Mouse (Mus musculus) CH12.LX (cell line): ENCODE measurements around the gene Chchd2. TPM values are rescaled to one million over a fixed set of nuclear protein-coding genes. Genes with fewer than 3 reads are reported as not detected.
"Not testable (repeated sequence)": the region's sequence is repeated elsewhere in the genome, so short reads cannot be mapped to it uniquely, and the experiment has no call there.

ENCODE experiments used
- DNase-seq: peaks from one replicate; pipeline ENCODE4 v3.0.0-alpha.2; 2013; ENCODE audit errors: extremely low read depth
- H3K27ac ChIP-seq: 2 replicates; pipeline ENCODE4 v1.5.1; 2012; ENCODE audit warnings: low read depth, mild to moderate bottlenecking, control low read depth, moderate library complexity; ENCODE audit not compliant: insufficient read depth
- H3K27me3 ChIP-seq: replicated peaks from 2 replicates; pipeline ENCODE3; 2012; ENCODE audit warnings: inconsistent platforms
- H3K36me3 ChIP-seq, 2 experiments: replicated peaks in 1 of 2; 2 replicates each; pipeline versions ENCODE3 to v1.6.1; 2012; ENCODE audit warnings: inconsistent platforms in 1 of 2, low read length in 1 of 2, mild to moderate bottlenecking in 1 of 2, mixed read lengths in 1 of 2, moderate library complexity in 1 of 2; ENCODE audit not compliant: control insufficient read depth in 1 of 2, insufficient read depth in 1 of 2
- H3K4me1 ChIP-seq, 2 experiments: 2 replicates each; pipeline ENCODE4 v1.6.1; 2012; ENCODE audit warnings: inconsistent platforms in 1 of 2, moderate library complexity in 1 of 2; ENCODE audit not compliant: insufficient read depth in 2 of 2, control insufficient read depth in 1 of 2
- H3K4me2 ChIP-seq: 2 replicates; pipeline ENCODE4 v1.6.1; 2012; ENCODE audit warnings: low read depth, mild to moderate bottlenecking, control low read depth; ENCODE audit not compliant: poor library complexity, insufficient read depth, severe bottlenecking
- H3K4me3 ChIP-seq, 3 experiments: fragments of 150-350 bp in 1 of 3; sonication (generic) in 1 of 3; replicated peaks in 1 of 3; 2 replicates each; pipeline versions ENCODE3 to v1.5.1; 2011 to 2012; ENCODE audit warnings: low read depth in 2 of 3, low read length in 2 of 3, mild to moderate bottlenecking in 2 of 3, moderate library complexity in 2 of 3, control low read depth in 1 of 3, improper control_type of control experiment in 1 of 3, inconsistent platforms in 1 of 3, mixed read lengths in 1 of 3; ENCODE audit not compliant: poor library complexity in 1 of 3
- H3K79me2 ChIP-seq: replicated peaks from 2 replicates; pipeline ENCODE4 v1.6.1; 2012; ENCODE audit warnings: mild to moderate bottlenecking, moderate library complexity; ENCODE audit not compliant: control insufficient read depth, poor library complexity, insufficient read depth, severe bottlenecking; ENCODE audit errors: extremely low read depth
- H3K9ac ChIP-seq: 2 replicates; pipeline ENCODE4 v1.6.1; 2012; ENCODE audit warnings: low read depth, mild to moderate bottlenecking, control low read depth, moderate library complexity; ENCODE audit not compliant: insufficient read depth
- H3K9me3 ChIP-seq: replicated peaks from 2 replicates; pipeline ENCODE3; 2012; ENCODE audit warnings: low read length, inconsistent platforms, mixed read lengths
- BHLHE40 ChIP-seq: IDR thresholded peaks from 2 replicates; pipeline ENCODE4 v1.6.1; 2011; ENCODE audit warnings: mild to moderate bottlenecking, low read depth, low read length, improper control_type of control experiment
- CHD1 ChIP-seq: IDR thresholded peaks from 2 replicates; pipeline ENCODE4 v1.6.1; 2012; ENCODE audit warnings: low read depth, low read length, improper control_type of control experiment, inconsistent platforms
- CHD2 ChIP-seq: IDR thresholded peaks from 2 replicates; pipeline ENCODE4 v1.6.1; 2011; ENCODE audit warnings: low read length, improper control_type of control experiment
- CTCF ChIP-seq, 2 experiments: IDR thresholded peaks in 1 of 2; conservative IDR thresholded peaks in 1 of 2; 2 replicates each; pipeline ENCODE4 v1.5.1; 2011 to 2012; ENCODE audit warnings: low read depth in 2 of 2, low read length in 2 of 2, improper control_type of control experiment in 1 of 2, inconsistent platforms in 1 of 2, mild to moderate bottlenecking in 1 of 2, moderate library complexity in 1 of 2
- E2F4 ChIP-seq: IDR thresholded peaks from 2 replicates; pipeline ENCODE4 v1.6.1; 2011; ENCODE audit warnings: low read depth, low read length, improper control_type of control experiment; ENCODE audit not compliant: insufficient replicate concordance
- ELF1 ChIP-seq: IDR thresholded peaks from 2 replicates; pipeline ENCODE4 v1.6.1; 2014; ENCODE audit warnings: low read depth, mild to moderate bottlenecking, inconsistent platforms, low read length, improper control_type of control experiment
- EP300 ChIP-seq: IDR thresholded peaks from 2 replicates; pipeline ENCODE4 v1.6.1; 2011; ENCODE audit warnings: low read length, improper control_type of control experiment
- ETS1 ChIP-seq: conservative IDR thresholded peaks from 2 replicates; pipeline ENCODE4 v1.6.1; 2012; ENCODE audit warnings: low read depth, mild to moderate bottlenecking, inconsistent platforms, low read length, improper control_type of control experiment, moderate library complexity
- JUN ChIP-seq: IDR thresholded peaks from 2 replicates; pipeline ENCODE4 v1.6.1; 2011; ENCODE audit warnings: low read depth, mild to moderate bottlenecking, low read length, improper control_type of control experiment, moderate library complexity; ENCODE audit not compliant: insufficient read depth
- MAFK ChIP-seq: IDR thresholded peaks from 2 replicates; pipeline ENCODE4 v1.6.1; 2011; ENCODE audit warnings: low read length, improper control_type of control experiment; ENCODE audit not compliant: insufficient replicate concordance
- MEF2A ChIP-seq: IDR thresholded peaks from 2 replicates; pipeline ENCODE4 v1.6.1; 2014; ENCODE audit warnings: low read depth, mild to moderate bottlenecking, inconsistent platforms, low read length, improper control_type of control experiment, borderline replicate concordance
- MXI1 ChIP-seq: IDR thresholded peaks from 2 replicates; pipeline ENCODE4 v1.6.1; 2011; ENCODE audit warnings: mild to moderate bottlenecking, low read depth, low read length, improper control_type of control experiment
- MYC ChIP-seq: IDR thresholded peaks from 2 replicates; pipeline ENCODE4 v1.6.1; 2011; ENCODE audit warnings: low read depth, mild to moderate bottlenecking, improper control_type of control experiment, low read length
- NELFE ChIP-seq: IDR thresholded peaks from 2 replicates; pipeline ENCODE4 v1.6.1; 2011; ENCODE audit warnings: low read depth, low read length, improper control_type of control experiment
- NRF1 ChIP-seq: IDR thresholded peaks from 2 replicates; pipeline ENCODE4 v1.6.1; 2014; ENCODE audit warnings: low read depth, mild to moderate bottlenecking, inconsistent platforms, low read length, improper control_type of control experiment, moderate library complexity
- POLR2A ChIP-seq: IDR thresholded peaks from 2 replicates; pipeline ENCODE4 v1.6.1; 2011; ENCODE audit warnings: low read depth, mild to moderate bottlenecking, improper control_type of control experiment, low read length
- SMC3 ChIP-seq: IDR thresholded peaks from 2 replicates; pipeline ENCODE4 v1.6.1; 2011; ENCODE audit warnings: low read depth, low read length, improper control_type of control experiment
- TCF12 ChIP-seq: IDR thresholded peaks from 2 replicates; pipeline ENCODE4 v1.6.1; 2014; ENCODE audit warnings: low read depth, mild to moderate bottlenecking, inconsistent platforms, low read length, improper control_type of control experiment
- ZC3H11A ChIP-seq: IDR thresholded peaks from 2 replicates; pipeline ENCODE4 v1.6.1; 2012; ENCODE audit warnings: low read depth, mild to moderate bottlenecking, inconsistent platforms, low read length, improper control_type of control experiment
- ZKSCAN1 ChIP-seq: IDR thresholded peaks from 2 replicates; pipeline ENCODE4 v1.6.1; 2012; ENCODE audit warnings: low read depth, inconsistent platforms, low read length, improper control_type of control experiment, borderline replicate concordance
- ZMIZ1 ChIP-seq: IDR thresholded peaks from 2 replicates; pipeline ENCODE4 v1.6.1; 2012; ENCODE audit warnings: low read depth, mild to moderate bottlenecking, inconsistent platforms, low read length, improper control_type of control experiment
- ZNF384 ChIP-seq: IDR thresholded peaks from 2 replicates; pipeline ENCODE4 v1.6.1; 2012; ENCODE audit warnings: low read depth, low read length, improper control_type of control experiment, inconsistent platforms
- dilution Hi-C: fragments of 300-500 bp; cut with MboI; formaldehyde crosslinking; loops from 2 replicates; pipeline ENCODE4 v1.14.3; 2020; ENCODE audit warnings: low sequenced_read_pairs; ENCODE audit not compliant: extremely low pct_unique_long_range_greater_than_20kb, extremely low pct_ligation_motif_present
- in situ Hi-C: fragments of 300-500 bp; cut with MboI; formaldehyde crosslinking; loops from 3 replicates; pipeline ENCODE4 v1.14.3; 2019; ENCODE audit warnings: low sequenced_read_pairs, low pct_ligation_motif_present, low pct_unique_long_range_greater_than_20kb, mixed read lengths
- polyA plus RNA-seq: library from polyadenylated mRNA; unstranded; fragments of >175 nt; gene quantifications from 2 replicates; pipeline ENCODE4 v1.2.1, GENCODE M21; 2012; ENCODE audit warnings: low read depth; ENCODE audit not compliant: insufficient read length
- total RNA-seq, 2 experiments: library from RNA; depleted of rRNA; stranded (reverse); fragments of 300-350 nt in 1 of 2; fragments of >200 nt in 1 of 2; gene quantifications; 2 replicates each; pipeline ENCODE4 v1.2.3; 2012 to 2014

Chchd2 gene
- total and polyA plus RNA-seq, 3 experiments = 370 to 988 (median 552) TPM

- no peak for TF ChIP-seq CHD1
- TF ChIP-seq MYC = peak; percentile 93
- TF ChIP-seq TCF12 = no peak
- no peak for TF ChIP-seq JUN
- TF ChIP-seq ZKSCAN1 = no peak
- TF ChIP-seq NELFE = no peak
- no peak for TF ChIP-seq E2F4
- TF ChIP-seq MXI1 = peak; percentile 99
- no peak for TF ChIP-seq ZMIZ1
- no peak for TF ChIP-seq MEF2A
- TF ChIP-seq ETS1 = no peak
- peak; percentile 51 for TF ChIP-seq NRF1
- TF ChIP-seq BHLHE40 = peak; percentile 34; the same call in 1 of the 2 replicates
Measured at GRCm38 (mm10) chr5:129895198-129896088, 8.2 kb upstream of the Chchd2 start, which contains the start of gene Zbed5 (continued).

- H3K27ac ChIP-seq, H3K4me2 ChIP-seq, DNase-seq, H3K9me3 ChIP-seq, H3K4me1 ChIP-seq, dilution Hi-C loops, H3K9ac ChIP-seq, in situ Hi-C loops, H3K4me3 ChIP-seq, H3K36me3 ChIP-seq: not testable (repeated sequence)
- peaks cover 10% of the 10 kb centered on the region for H3K27me3 ChIP-seq
- H3K79me2 ChIP-seq = peaks cover 16% of the 10 kb centered on the region
Measured at GRCm38 (mm10) chr5:129890390-129890789, 3.1 kb upstream of the Chchd2 start.

- Histone ChIP-seq H3K9me3 (no peaks in the 10 kb centered on the region), H3K4me1 (peaks cover 3 to 10% of the 10 kb centered on the region in 2 experiments; a peak in 2 of 4 replicates), H3K79me2 (peaks cover 36% of the 10 kb centered on the region), H3K36me3 (peaks cover 20 to 34% of the 10 kb centered on the region in 2 experiments), H3K27ac (no peak overlapping the region), H3K27me3 (no peaks in the 10 kb centered on the region), H3K4me3 (peak overlapping the region; percentile 76 to 95 (median 85)), H3K9ac (peak overlapping the region; percentile 80), H3K4me2 (peak overlapping the region; percentile 92)
- peak; percentile 78 for TF ChIP-seq NRF1
- no peak for TF ChIP-seq POLR2A
- no peak for TF ChIP-seq MAFK
- TF ChIP-seq CTCF (conservative IDR thresholded peaks at IDR 0.05 in 1 of 2, IDR thresholded peaks at IDR 0.05 in 1 of 2; ENCODE audit: low read depth in 2 of 2, low read length in 2 of 2) = no peak
- no peak for TF ChIP-seq ETS1
- TF ChIP-seq SMC3 = no peak
- TF ChIP-seq ZNF384 = no peak
- no peak for TF ChIP-seq MEF2A
- TF ChIP-seq E2F4 = no peak
- peak; percentile 55; the same call in 1 of the 2 replicates for TF ChIP-seq MXI1
- no peak for TF ChIP-seq ZC3H11A
- no peak for TF ChIP-seq CHD2
- TF ChIP-seq EP300 = no peak
- 0 out of 2 replicates have a peak, but pooled peaks have one; percentile 28 for TF ChIP-seq ELF1
- in situ Hi-C loops = no loop called here
- dilution Hi-C loops = no loop called here
- peak; percentile 25 for DNase-seq
Measured at GRCm38 (mm10) chr5:129886271-129886670, 999 bp downstream of the Chchd2 start.
